Mouse (Mus musculus): ENCODE measurements around the gene Pigq.
A peak's percentile ranks its signal among the peaks of the same experiment; 100 is the strongest.

GRCm38 (mm10) chr17:25895415-25895814, 49.3 kb downstream of the Pigq start:
- TF ChIP-seq POLR2A (IDR thresholded peaks at IDR 0.05; ENCODE audit: extremely low read depth, insufficient read depth, low read length) (no peak), CTCF (IDR thresholded peaks at IDR 0.05; ENCODE audit: low read depth, low read length) (0 out of 2 replicates have a peak, but pooled peaks have one; percentile 15)

Data from liver, adult 2 months (tissue).